Mouse (Mus musculus) heart, embryonic 11.5 days (tissue): Measurements from ENCODE around the gene Gbp5. TPM values are rescaled to one million over a fixed set of nuclear protein-coding genes. Genes with fewer than 3 reads are reported as not detected.
A peak's percentile ranks its signal among the peaks of the same experiment; 100 is the strongest.

ENCODE experiments used
- ATAC-seq: fragments of 200-750 bp; cut with Nextera tagmentation; replicated peaks from 2 replicates; pipeline ENCODE4 v1.8.0; 2017; ENCODE audit warnings: moderate library complexity; ENCODE audit not compliant: insufficient number of reproducible peaks, low FRiP score, low TSS enrichment
- H3K27ac ChIP-seq: fragments of 300-500 bp; sonication (generic); 2 replicates; pipeline ENCODE4 v1.5.1; 2014; ENCODE audit warnings: mild to moderate bottlenecking, low read depth, low read length
- H3K27me3 ChIP-seq: fragments of 300-500 bp; sonication (generic); 2 replicates; pipeline ENCODE4 v1.6.1; 2014; ENCODE audit warnings: mild to moderate bottlenecking, low read length, mixed read lengths; ENCODE audit not compliant: control insufficient read depth, insufficient read depth
- H3K36me3 ChIP-seq: fragments of 300-500 bp; sonication (generic); 2 replicates; pipeline ENCODE4 v1.6.1; 2014; ENCODE audit warnings: mild to moderate bottlenecking, low read length, moderate library complexity, mixed read lengths; ENCODE audit not compliant: control insufficient read depth, insufficient read depth
- H3K4me1 ChIP-seq: fragments of 300-500 bp; sonication (generic); 2 replicates; pipeline ENCODE4 v1.6.1; 2014; ENCODE audit warnings: low read length; ENCODE audit not compliant: control insufficient read depth, insufficient read depth
- H3K4me2 ChIP-seq: fragments of 300-500 bp; sonication (generic); 2 replicates; pipeline ENCODE4 v1.6.1; 2014; ENCODE audit warnings: mild to moderate bottlenecking, moderate library complexity
- H3K4me3 ChIP-seq: fragments of 300-500 bp; sonication (generic); 2 replicates; pipeline ENCODE4 v1.5.1; 2014; ENCODE audit warnings: low read depth, low read length
- H3K9ac ChIP-seq: fragments of 300-500 bp; sonication (generic); 2 replicates; pipeline ENCODE4 v1.6.1; 2014; ENCODE audit warnings: mild to moderate bottlenecking, low read depth, low read length, moderate library complexity
- H3K9me3 ChIP-seq: fragments of 300-500 bp; sonication (generic); replicated peaks from 2 replicates; pipeline ENCODE4 v1.6.1; 2016; ENCODE audit warnings: low read length; ENCODE audit not compliant: control insufficient read depth
- WGBS: fragments of 180-500 bp; shearing (Covaris S2); extraction: QIAGEN DNeasy Blood & Tissue Kit; methylation state at CpG from one replicate; pipeline ENCODE4 v1.1.7; 2014; ENCODE audit not compliant: insufficient replicate concordance; 5-methylcytosine and 5-hydroxymethylcytosine counted together
- polyA plus RNA-seq: library from polyadenylated mRNA; unstranded; fragments of >200 nt; fragmentation: Nextera tagmentation; extraction: Ambion mirVana; gene quantifications from 2 replicates; pipeline ENCODE4 v1.2.1, GENCODE M21; 2014

Gene Gbp5
- polyA plus RNA-seq, 1 experiment from 2014 or later = not detected

DNA sequence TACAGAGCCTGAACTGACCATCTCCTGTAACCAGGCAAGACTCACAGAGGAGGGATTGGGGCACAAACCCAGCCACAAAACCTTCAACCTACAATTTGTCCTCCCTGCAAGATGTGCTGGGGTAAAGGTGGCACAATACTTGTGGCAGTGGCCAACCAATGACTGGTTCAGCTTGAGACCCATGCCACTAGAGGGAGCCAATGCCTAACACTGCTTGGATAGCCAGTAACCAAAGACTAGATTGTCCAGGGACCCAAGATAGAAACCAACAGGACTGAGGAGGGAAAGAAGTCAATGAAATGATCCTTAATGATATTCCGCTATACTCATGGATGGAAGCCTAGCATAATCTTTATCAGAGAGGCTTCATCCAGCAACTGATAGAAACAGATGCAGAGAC is 3.3 kb upstream of the Gbp5 start:
- H3K4me1 ChIP-seq = no peaks in the 10 kb centered on the region
- no peak overlapping the region for H3K27ac ChIP-seq
- 43% methylated on average over 1 of the region's 1 CpGs for WGBS
- no peaks in the 10 kb centered on the region for H3K9me3 ChIP-seq
- H3K27me3 ChIP-seq = no peaks in the 10 kb centered on the region
- H3K36me3 ChIP-seq = no peaks in the 10 kb centered on the region
- no peak for ATAC-seq
- no peak overlapping the region for H3K9ac ChIP-seq
- no peak overlapping the region for H3K4me3 ChIP-seq
- H3K4me2 ChIP-seq = no peak overlapping the region

DNA sequence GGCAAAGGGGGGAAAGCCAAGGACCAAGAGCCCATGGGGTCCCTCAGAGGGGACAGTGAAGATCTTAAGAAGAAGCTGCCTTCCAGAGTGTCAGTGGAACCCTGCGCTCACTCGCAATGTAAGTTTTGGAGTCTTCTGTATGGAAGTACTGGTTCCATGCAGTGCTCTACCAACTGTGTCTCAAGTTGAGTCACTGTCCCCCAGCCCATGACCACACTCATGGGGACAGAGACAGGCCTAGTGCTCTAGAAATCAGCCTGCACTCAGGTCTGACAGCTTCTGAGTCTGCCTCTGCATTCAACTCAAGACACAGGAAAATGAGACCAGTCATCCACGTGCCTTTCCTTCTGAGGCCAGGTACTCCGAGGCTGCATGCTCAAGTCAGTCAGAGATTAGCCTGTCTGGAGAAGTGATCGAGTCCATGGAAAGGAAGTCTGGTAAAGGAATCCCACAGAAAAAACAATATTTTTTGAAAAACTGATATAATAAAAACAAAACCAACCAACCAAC is 1.4 kb downstream of the Gbp5 start:
- Histone ChIP-seq H3K9ac (no peak overlapping the region), H3K9me3 (no peaks in the 10 kb centered on the region), H3K4me1 (no peaks in the 10 kb centered on the region), H3K4me2 (no peak overlapping the region), H3K27me3 (no peaks in the 10 kb centered on the region), H3K4me3 (no peak overlapping the region), H3K27ac (no peak overlapping the region), H3K36me3 (no peaks in the 10 kb centered on the region)
- 85% methylated on average over 5 of the region's 5 CpGs for WGBS
- ATAC-seq = no peak

DNA sequence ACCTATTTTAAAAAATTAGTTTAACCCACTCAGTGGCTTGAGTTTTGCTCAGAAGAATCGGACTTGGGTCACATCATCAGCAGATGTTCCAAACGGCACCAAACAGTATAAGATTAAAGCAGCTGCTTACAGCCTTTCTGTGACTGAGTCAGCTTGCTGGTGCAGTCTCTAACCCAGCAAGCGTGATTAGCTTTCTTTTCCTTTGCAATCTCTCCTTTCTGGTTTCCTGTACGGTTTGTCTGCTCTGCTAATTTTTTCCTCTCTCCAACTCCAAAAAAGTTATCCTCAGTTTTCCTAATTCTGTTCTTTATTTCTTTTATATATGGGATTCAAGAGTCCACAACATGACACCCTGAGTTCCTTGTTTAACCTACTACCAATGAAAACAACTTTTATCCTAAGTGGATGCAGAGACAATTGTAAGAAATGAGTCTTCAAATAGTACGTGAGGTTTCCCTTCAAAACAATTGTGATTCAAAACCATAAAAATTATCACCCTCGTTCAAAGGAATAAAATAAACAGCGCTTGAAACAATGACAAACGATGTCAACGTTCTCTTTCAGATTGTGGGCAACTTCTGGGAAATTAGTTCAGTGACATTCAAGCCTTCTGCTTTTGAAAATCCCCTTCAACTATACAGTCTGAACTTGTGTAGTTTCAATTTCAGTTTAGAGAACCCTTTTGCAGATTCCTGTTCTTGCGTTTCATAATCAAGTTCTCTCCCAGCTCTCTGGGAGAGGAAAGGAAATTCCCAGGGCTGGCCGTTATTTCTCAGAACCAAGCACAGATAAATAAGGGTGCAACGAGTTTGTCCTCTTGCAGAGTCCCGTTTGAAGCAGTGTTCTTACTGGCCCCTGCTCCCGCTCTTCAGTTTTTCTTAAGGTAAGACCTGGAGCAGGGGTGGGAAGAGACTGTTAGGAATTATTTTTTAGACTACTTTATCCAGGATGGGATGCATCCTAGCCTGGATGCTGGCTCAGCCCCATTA is 2.6 kb downstream of the Gbp5 start:
- Histone ChIP-seq H3K4me2 (peak overlapping the region; percentile 38), H3K4me3 (no peak overlapping the region), H3K4me1 (no peaks in the 10 kb centered on the region), H3K27ac (no peak overlapping the region), H3K27me3 (no peaks in the 10 kb centered on the region), H3K9ac (no peak overlapping the region), H3K9me3 (no peaks in the 10 kb centered on the region), H3K36me3 (no peaks in the 10 kb centered on the region)
- WGBS = 49% methylated on average over 14 of the region's 14 CpGs
- no peak for ATAC-seq

DNA sequence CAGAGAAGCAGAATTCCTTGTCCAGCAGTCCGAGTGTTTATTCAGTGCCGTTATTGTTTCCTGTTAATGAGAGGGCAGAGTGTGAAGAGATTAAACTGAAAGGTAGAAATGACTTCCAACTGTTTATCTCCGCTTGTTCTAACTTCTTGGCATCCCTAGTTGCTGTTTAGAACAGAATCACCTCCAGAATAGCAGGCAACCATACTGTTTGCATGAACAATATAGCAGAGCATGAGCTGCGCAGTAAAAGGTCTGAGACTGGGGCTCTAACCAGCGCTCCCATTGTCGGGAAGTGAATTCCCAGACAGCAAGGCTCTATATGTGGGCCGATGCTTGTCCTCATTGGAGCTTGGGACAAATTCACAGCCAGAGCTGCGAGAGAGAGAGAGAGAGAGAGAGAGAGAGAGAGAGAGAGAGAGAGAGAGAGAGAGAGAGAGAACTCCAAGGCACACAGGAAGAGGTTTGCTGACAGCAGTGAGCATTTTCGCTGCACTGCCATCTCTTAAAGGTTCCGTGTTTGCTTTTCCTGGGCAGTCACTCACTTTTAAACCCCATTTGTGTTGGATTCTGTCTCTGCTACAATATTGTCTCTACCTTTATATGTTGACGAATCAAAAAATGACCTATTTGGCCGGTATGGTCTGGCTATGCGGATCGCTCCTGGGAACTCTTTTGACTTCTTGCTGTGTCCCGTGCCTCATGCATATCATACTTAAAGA is 3.5 kb downstream of the Gbp5 start:
- Histone ChIP-seq H3K4me1 (no peaks in the 10 kb centered on the region), H3K36me3 (no peaks in the 10 kb centered on the region), H3K27me3 (no peaks in the 10 kb centered on the region), H3K4me2 (peak overlapping the region; percentile 38), H3K4me3 (no peak overlapping the region), H3K9me3 (no peaks in the 10 kb centered on the region), H3K27ac (no peak overlapping the region), H3K9ac (no peak overlapping the region)
- no peak for ATAC-seq
- 59% methylated on average over 15 of the region's 15 CpGs for WGBS

DNA sequence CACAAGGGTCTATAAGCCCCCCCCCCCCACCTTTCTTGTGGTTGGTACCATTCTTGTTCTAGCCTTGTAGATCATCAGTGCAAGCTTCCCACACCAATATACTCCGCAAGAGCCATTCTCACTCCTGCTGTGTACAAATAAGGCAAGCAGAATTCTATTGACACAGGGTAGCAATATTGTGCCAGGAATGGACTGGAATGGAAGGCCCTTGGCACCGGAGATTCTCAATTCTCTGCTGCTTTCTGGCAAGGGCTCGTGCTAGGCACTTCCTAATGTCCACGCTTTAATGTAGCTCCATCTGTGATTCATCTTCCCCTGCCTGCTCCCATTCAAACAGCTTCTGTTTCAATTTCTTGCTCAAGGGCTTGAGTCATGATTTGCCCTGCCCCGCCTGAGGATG is 5.2 kb downstream of the Gbp5 start:
- H3K4me1 ChIP-seq = no peaks in the 10 kb centered on the region
- ATAC-seq = no peak
- H3K9ac ChIP-seq = no peak overlapping the region
- H3K4me2 ChIP-seq = no peak overlapping the region
- H3K9me3 ChIP-seq = no peaks in the 10 kb centered on the region
- 85% methylated on average over 5 of the region's 5 CpGs for WGBS
- H3K27ac ChIP-seq = no peak overlapping the region
- no peaks in the 10 kb centered on the region for H3K36me3 ChIP-seq
- no peaks in the 10 kb centered on the region for H3K27me3 ChIP-seq
- no peak overlapping the region for H3K4me3 ChIP-seq

DNA sequence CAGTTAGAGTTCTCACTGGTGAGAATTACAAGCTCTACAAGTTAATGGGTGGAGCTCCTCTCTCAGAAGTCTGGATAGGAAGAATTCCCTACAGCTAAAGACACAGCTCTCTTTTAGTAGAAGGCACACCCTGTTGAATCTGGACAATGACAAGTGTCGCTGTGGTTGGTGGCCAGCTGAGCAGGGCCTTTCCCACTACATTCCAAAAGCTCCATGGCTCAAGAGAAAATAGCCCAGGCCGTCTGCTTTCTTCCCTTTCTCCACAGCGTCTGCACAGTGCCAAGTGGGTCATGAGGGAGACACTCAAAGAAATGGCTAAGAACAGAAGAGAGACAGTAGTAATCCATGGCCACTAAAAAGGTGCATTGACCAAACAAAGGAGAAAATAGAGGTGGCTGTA is 34.3 kb downstream of the Gbp5 start:
- Histone ChIP-seq H3K36me3 (no peaks in the 10 kb centered on the region), H3K27me3 (no peaks in the 10 kb centered on the region), H3K4me2 (no peak overlapping the region), H3K27ac (no peak overlapping the region), H3K9ac (no peak overlapping the region), H3K9me3 (no peaks in the 10 kb centered on the region), H3K4me1 (no peaks in the 10 kb centered on the region), H3K4me3 (no peak overlapping the region)
- 73% methylated on average over 3 of the region's 3 CpGs for WGBS
- ATAC-seq = no peak

DNA sequence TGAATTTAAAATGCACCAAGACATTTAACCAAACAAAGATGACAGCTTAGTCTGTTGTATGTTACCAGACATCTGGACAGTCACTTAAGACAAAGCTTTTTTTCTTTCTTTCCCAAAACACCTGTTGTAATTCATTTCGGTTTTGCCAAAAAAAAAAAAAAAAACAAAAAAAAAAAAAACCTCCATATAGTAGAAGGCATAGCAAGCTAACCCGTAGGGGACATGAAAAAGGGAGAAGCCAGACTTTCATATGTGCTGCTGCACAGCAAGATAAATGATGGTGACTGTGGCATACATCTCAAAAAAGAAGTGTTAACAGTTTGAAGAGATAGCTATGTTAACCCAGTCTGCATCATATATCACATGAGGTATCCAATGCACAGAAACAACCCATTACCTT is 35.8 kb downstream of the Gbp5 start:
- Histone ChIP-seq H3K9me3 (no peaks in the 10 kb centered on the region), H3K36me3 (no peaks in the 10 kb centered on the region), H3K4me3 (peak overlapping the region; percentile 70), H3K4me2 (peak overlapping the region; percentile 69), H3K27me3 (no peaks in the 10 kb centered on the region), H3K4me1 (no peaks in the 10 kb centered on the region), H3K27ac (no peak overlapping the region), H3K9ac (no peak overlapping the region)
- 63% methylated on average over 2 of the region's 2 CpGs for WGBS
- ATAC-seq = no peak

DNA sequence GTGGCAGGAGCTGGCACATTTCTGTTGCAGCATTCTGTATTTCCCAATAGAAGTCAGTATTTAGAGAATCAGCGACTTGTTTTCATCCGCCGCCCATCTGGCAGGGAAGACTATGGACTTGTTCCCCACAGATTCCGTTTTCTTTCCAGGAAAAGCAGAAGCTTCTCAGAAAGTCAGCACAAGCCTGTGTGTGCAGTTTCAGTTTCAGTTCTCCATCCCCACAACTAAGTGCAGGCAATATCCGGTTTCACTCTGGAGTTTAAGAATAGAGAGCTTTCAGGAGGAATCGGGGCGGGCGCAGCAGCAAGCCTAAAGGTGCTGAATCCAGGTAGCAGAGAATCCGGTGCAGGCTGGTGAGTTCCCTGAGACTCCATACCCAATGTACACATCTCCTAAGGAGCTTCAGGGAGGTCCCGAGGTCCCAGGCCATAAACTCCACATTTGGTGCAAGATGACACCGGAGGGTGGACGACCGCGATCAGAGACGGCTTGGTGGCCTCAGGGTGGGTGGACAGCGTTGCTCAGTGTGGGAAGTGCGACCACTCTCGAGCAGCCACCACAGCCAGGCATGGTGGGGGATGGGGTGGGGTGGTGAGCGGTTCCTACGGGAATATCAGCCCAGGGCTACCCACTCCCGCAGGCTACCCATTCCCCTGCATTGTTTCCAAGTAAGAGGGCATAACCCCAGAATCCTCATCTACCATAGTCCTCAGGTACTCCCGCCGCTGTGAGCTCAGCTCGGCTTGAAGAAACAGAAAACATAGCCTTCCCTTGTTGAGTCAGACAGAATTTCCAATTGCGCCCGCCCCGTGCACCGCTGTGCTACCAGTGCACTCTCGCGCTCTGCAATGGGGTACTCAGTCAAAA is 36.5 kb downstream of the Gbp5 start, which contains the start of gene Gbp7:
Gbp7 (plus strand) TSS at position 256 of the 867 bp plus-strand sequence.
- H3K27ac ChIP-seq = no peak within 1 kb of the TSS
- WGBS = 2% methylated on average over 30 of the region's 30 CpGs
- peak; percentile 67; the same call in 1 of the 2 replicates for ATAC-seq

More for the DNA sequence above, 36.5 kb downstream of the Gbp5 start, which contains the start of gene Gbp7:
- H3K4me3 ChIP-seq = peak within 1 kb of the TSS; percentile 70
- H3K36me3 ChIP-seq = no peaks in the 10 kb centered on the region
- H3K4me2 ChIP-seq = peak within 1 kb of the TSS; percentile 69
- no peaks in the 10 kb centered on the region for H3K4me1 ChIP-seq
- no peaks in the 10 kb centered on the region for H3K9me3 ChIP-seq
- peak within 1 kb of the TSS; percentile 67 for H3K9ac ChIP-seq
- H3K27me3 ChIP-seq = no peaks in the 10 kb centered on the region
